Mouse (Mus musculus): ENCODE measurements around the gene Itga3.

The Itga3 gene

DNA sequence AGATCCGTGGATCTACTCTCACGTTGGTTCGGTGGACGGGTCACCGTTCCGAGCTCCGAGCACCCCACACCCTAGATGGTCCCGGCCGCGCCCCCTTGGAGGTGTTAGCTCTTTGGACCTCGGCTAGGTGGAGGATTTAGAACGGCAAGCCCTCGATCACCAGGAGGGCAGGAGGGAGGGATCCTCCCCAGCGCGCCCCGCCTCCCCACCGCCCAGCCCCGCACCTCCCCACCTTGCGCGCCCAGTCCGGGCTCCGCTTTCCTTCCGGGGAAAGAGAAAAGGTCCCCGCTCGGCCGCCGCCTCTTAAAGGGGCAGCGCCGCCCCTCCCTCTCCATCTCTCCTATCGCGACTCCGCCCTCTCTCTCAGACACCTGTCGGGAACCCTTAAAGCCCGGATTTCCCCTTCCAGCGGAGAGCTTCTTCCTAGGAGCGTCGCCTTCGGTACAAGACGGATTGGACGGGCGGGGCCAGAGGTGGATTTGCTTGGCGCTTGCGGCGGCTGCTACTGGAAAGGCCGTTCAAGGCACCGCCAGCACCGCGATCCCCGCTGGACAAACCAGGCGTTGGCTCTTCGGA, at the start of gene Itga3:
Itga3 (minus strand) TSS at position 266 of the 576 bp plus-strand sequence.
- peak; percentile 70 for DNase-seq (ENCODE audit: low spot score)

DNA sequence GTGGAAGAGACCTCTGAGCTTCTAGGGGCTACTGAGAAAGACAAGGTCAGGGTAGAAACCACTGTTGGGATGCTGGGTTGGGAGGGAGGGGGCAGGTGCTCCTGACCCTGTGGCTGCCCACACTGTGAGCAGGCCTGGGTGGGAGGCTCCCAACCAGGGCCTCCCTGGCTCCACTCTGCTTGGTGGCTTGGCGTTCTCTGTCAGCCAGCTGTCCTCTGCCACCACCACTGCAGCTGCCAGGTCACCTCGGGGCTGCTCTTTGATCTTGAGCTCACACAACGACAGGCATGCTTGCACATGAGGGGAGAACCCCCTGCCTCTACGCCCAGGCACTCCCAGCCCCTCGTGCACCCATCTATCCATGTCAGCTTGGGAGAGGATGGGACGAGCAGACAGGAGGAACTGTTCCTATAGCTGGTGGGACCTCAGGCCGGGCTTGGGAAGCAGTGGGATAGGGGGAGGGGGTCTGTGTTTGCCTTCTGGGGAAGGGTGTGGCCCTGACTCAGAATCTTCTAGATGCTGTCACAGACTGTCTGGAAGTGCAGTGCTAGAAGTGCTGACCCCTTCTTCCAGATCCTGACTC, 48.9 kb upstream of the Itga3 start:
- no peak for DNase-seq (ENCODE audit: low spot score)

- DNase-seq (ENCODE audit: low spot score) = no peak
These were observed 45.5 kb upstream of the Itga3 start for GRCm38 (mm10) chr11:95122100-95122489.

DNA sequence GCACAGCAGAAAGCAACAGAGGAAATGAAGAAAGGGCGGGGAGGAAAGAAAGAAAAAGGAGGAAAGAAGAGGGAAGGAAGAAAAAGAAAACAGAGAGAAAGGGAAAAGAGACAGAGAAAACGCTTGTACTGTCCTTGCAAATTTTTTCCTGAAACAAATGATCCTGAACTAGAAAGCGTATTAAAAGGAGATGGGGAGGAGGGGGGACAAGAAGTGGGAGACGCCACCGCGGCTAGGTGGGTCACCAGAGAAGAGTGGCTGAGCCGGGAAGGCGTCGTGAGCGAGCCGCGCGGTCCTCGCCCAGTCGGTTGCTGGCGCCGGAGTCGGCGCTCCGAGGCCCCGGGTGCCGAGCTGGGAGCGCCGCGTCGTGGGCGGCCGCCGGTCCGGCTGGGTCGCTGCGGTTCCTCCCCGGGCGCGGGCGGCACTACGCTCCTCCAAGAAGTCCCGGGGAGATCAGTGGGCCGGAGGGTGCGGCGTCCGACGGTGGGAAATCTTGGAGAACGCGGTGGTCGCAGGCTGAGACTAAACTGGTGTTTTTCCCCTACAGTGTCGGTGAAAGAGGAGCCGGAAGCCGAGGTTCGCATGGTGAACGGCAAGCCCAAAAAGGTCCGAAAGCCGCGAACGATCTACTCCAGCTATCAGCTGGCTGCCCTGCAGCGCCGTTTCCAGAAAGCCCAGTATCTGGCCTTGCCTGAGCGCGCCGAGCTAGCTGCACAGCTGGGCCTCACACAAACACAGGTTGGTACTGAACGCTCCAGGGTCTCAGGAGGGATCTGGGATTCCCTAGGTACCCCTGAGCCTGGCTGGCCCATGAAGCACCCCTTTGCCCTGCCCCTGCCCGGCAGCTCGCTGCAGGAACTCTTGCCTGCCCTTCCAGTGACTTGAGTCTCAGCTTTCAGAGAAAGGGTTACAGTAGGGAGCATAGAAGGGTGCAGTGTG, 44.8 kb upstream of the Itga3 start:
- DNase-seq (ENCODE audit: low spot score) = no peak

GRCm38 (mm10) chr11:95120633-95121020, 44.0 kb upstream of the Itga3 start:
- DNase-seq (ENCODE audit: low spot score) = no peak

- peak; percentile 58 for DNase-seq (ENCODE audit: low spot score)
These were observed 43.5 kb upstream of the Itga3 start, which contains the start of gene Dlx3 for GRCm38 (mm10) chr11:95119990-95120632. Gene Dlx3, plus strand, starts transcription at chr11:95120119.

DNA sequence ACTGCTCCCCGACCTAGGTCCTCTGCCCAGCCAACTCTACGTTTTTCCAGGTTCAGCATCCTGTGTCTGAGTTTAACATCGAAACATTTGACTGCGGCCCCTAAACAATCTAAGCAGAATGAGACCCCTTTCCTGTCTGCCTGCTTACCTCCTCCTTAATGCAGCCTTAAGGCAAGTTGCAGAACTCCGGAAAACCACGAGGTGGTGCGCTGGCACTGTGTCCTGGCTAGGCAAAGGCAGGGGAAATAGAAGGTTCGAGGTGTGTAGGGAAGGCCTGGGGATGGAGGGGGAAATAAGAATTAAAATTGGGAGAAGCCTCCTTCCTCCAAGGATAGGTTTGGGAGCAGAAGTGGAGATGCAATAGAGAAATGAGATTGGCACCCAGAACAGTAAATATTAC, 41.9 kb upstream of the Itga3 start:
- DNase-seq (ENCODE audit: low spot score) = peak; percentile 90

- DNase-seq (ENCODE audit: low spot score) = peak; percentile 76
These were observed 40.4 kb upstream of the Itga3 start for GRCm38 (mm10) chr11:95117030-95117429.

- DNase-seq (ENCODE audit: low spot score) = no peak
These were observed 33.5 kb upstream of the Itga3 start for GRCm38 (mm10) chr11:95110081-95110480.

GRCm38 (mm10) chr11:95109000-95109399, 32.4 kb upstream of the Itga3 start:
- no peak for DNase-seq (ENCODE audit: low spot score)

GRCm38 (mm10) chr11:95106440-95107236, 30.0 kb upstream of the Itga3 start:
- peak; percentile 90 for DNase-seq (ENCODE audit: low spot score)

GRCm38 (mm10) chr11:95105274-95105874, 28.8 kb upstream of the Itga3 start:
- no peak for DNase-seq (ENCODE audit: low spot score)

GRCm38 (mm10) chr11:95104266-95104665, 27.7 kb upstream of the Itga3 start:
- DNase-seq (ENCODE audit: low spot score) = no peak

- no peak for DNase-seq (ENCODE audit: low spot score)
These were observed 25.7 kb upstream of the Itga3 start for GRCm38 (mm10) chr11:95102161-95102904.

- DNase-seq (ENCODE audit: low spot score) = no peak
These were observed 24.6 kb upstream of the Itga3 start for GRCm38 (mm10) chr11:95101071-95101788.

GRCm38 (mm10) chr11:95100393-95100792, 23.8 kb upstream of the Itga3 start:
- DNase-seq (ENCODE audit: low spot score) = no peak

DNA sequence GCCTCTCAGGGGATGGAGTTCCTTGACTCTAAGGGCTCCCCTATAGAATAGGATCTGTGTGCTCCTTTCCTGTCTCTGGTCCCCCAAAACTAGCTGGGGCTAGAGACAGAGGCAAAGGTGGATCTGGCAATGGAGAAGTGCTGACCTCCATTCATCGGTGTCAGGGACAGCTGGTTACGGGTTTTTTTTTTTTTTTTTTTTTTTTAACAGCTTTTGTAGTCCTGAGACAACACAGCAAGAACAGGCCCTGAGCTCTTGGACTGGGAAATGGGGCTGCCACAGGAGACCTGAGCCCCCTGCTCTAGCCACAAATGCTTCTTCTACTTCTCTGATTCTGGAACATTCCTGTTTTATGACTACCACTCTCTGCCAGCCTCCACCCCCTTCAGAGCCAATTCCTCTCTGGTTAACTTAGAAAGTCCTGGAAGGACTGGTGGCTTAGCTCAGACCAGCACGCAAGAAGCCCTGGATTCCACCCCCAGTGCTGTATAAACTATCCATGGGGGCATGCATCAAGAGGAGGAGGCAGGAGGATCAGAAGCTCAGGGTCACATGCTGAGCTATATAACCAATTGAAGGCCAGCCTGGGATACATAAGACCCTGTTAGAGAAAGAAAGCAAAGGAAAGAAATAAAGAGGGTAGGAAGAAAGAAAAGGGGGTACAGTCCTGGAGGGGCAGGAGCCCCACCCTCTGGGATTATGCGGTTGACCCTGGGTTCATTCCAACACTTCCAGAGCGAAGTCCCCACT, 21.9 kb upstream of the Itga3 start:
- no peak for DNase-seq (ENCODE audit: low spot score)

- no peak for DNase-seq (ENCODE audit: low spot score)
These were observed 21.3 kb upstream of the Itga3 start for GRCm38 (mm10) chr11:95097889-95098288.
